In the genomic region with DNA sequence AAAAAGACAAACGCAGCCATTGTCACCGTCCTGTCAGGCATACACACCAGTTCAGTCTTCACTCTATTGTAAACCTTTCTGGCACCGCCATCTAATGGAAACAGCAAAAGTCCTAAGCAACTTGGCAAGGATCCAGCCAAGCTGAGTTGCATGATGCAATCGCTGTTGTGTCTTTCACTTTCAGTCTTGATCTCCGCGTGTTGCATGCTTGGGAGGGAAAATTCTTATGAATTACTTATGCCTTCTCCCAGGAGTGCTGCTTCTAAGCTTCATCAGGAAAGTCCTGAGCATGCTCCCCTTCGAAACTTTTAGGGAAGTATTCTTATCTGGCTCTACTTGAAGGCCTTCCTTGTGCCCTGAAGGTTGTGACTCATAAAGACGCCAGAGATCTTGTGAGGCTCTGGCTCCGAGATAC, we compare ENCODE assay signal across 8 mouse cellular contexts. TPM values are rescaled to one million over a fixed set of nuclear protein-coding genes. Genes with fewer than 3 reads are reported as not detected.
DNase-seq lines count a peak whose midpoint lies in the region; ATAC-seq and TF ChIP-seq lines count a peak whose summit lies in the region.

No protein-coding gene starts in this region.

- no peaks in the 10 kb centered on the region for H3K27me3 ChIP-seq in hindbrain, postnatal 0 days (ENCODE audit: insufficient read depth, low read length)
- H3K27me3 ChIP-seq in hindbrain, embryonic 12.5 days: no peaks in the 10 kb centered on the region
- no peaks in the 10 kb centered on the region for H3K27me3 ChIP-seq in neural tube, embryonic 15.5 days (replicated peaks)

- 56% methylated on average over 9 of the region's 9 CpGs for WGBS in hindbrain, postnatal 0 days
- 79% methylated on average over 9 of the region's 9 CpGs for WGBS in hindbrain, embryonic 12.5 days
- 73% methylated on average over 9 of the region's 9 CpGs for WGBS in neural tube, embryonic 15.5 days

- 0 out of 2 replicates have a peak overlapping the region, but pooled peaks have one; percentile 21 for H3K4me2 ChIP-seq in hindbrain, postnatal 0 days (ENCODE audit: low read depth, low read length)
- no peak overlapping the region for H3K4me2 ChIP-seq in hindbrain, embryonic 12.5 days (replicated peaks)
- no peak overlapping the region for H3K4me2 ChIP-seq in neural tube, embryonic 15.5 days

- no peaks in the 10 kb centered on the region for H3K4me1 ChIP-seq in hindbrain, postnatal 0 days (ENCODE audit: insufficient read depth, low read length)
- H3K4me1 ChIP-seq in hindbrain, embryonic 12.5 days: no peaks in the 10 kb centered on the region
- no peaks in the 10 kb centered on the region for H3K4me1 ChIP-seq in neural tube, embryonic 15.5 days

- TF ChIP-seq CTCF in hindbrain, postnatal 0 days (IDR thresholded peaks at IDR 0.05; ENCODE audit: low read depth): no peak

- peak; percentile 75 for DNase-seq in hindbrain, postnatal 0 days (ENCODE audit: low spot score)
- peak; percentile 32 to 37 for DNase-seq in B cell, adult 2 months
- DNase-seq in adrenal gland, adult 8-10 months: peak; percentile 43
- peak; percentile 37 to 41 for DNase-seq in natural killer cell, adult 2 months (ENCODE audit: low spot score in 2 of 2)
- DNase-seq in cerebellum, adult 18-20 months: no peak

- ATAC-seq in hindbrain, postnatal 0 days: 0 out of 2 replicates have a peak, but pooled peaks have one; percentile 27
- no peak for ATAC-seq in hindbrain, embryonic 12.5 days (ENCODE audit: low FRiP score)
- ATAC-seq in inflammation-experienced regulatory T-cells, adult 6 months: peak; percentile 89
- no peak for ATAC-seq in neural tube, embryonic 15.5 days (ENCODE audit: low FRiP score)

- no peak overlapping the region for H3K9ac ChIP-seq in hindbrain, postnatal 0 days (replicated peaks; ENCODE audit: low read length)
- no peak overlapping the region for H3K9ac ChIP-seq in hindbrain, embryonic 12.5 days
- H3K9ac ChIP-seq in neural tube, embryonic 15.5 days (replicated peaks): no peak overlapping the region

- no peak overlapping the region for H3K27ac ChIP-seq in hindbrain, postnatal 0 days
- H3K27ac ChIP-seq in hindbrain, embryonic 12.5 days: no peak overlapping the region
- H3K27ac ChIP-seq in neural tube, embryonic 15.5 days (replicated peaks): no peak overlapping the region

- H3K9me3 ChIP-seq in hindbrain, postnatal 0 days (ENCODE audit: low read length): no peaks in the 10 kb centered on the region
- no peaks in the 10 kb centered on the region for H3K9me3 ChIP-seq in hindbrain, embryonic 12.5 days (replicated peaks)
- no peaks in the 10 kb centered on the region for H3K9me3 ChIP-seq in neural tube, embryonic 15.5 days (replicated peaks)

- H3K4me3 ChIP-seq in hindbrain, postnatal 0 days (ENCODE audit: low read length): no peak overlapping the region
- no peak overlapping the region for H3K4me3 ChIP-seq in hindbrain, embryonic 12.5 days
- H3K4me3 ChIP-seq in neural tube, embryonic 15.5 days (replicated peaks): no peak overlapping the region

- H3K36me3 ChIP-seq in hindbrain, postnatal 0 days (ENCODE audit: insufficient read depth, low read length): no peaks in the 10 kb centered on the region
- H3K36me3 ChIP-seq in hindbrain, embryonic 12.5 days: no peaks in the 10 kb centered on the region
- H3K36me3 ChIP-seq in neural tube, embryonic 15.5 days: no peaks in the 10 kb centered on the region

RNA-seq across cellular contexts. Expression of a gene that starts 19.4 kb away (rescaled TPM):
- total RNA-seq in hindbrain, postnatal 0 days (2014; rRNA removed): 58.5 and 71.1 TPM in 2 replicates
- polyA plus RNA-seq in hindbrain, postnatal 0 days (2015; fragmentation: Nextera tagmentation; extraction: Ambion mirVana): 35.3 and 42.3 TPM in 2 replicates
- polyA plus RNA-seq in hindbrain, embryonic 12.5 days (2016; fragmentation: Nextera tagmentation; extraction: Ambion mirVana): 15.4 and 17.1 TPM in 2 replicates
- total RNA-seq in adrenal gland, adult 8-10 months (2022): 100 to 1,000 TPM in 2 of 4 experiments, 10 to 100 TPM in 2; 86.6 to 129 (median 106) TPM
- 10 to 100 TPM in 2 of 3 experiments, 1 to 10 TPM in 1; 8.5 to 21.4 (median 11.4) TPM for polyA plus RNA-seq in inflammation-experienced regulatory T-cells, adult 6 months (2017; shearing (Covaris generic))
- polyA plus RNA-seq in neural tube, embryonic 15.5 days (2015; fragmentation: Nextera tagmentation; extraction: Ambion mirVana): 40.0 and 43.3 TPM in 2 replicates

Comparison
In these comparisons a context has a peak if more than half of its experiments do, and no peak if none do; other contexts are left out.
1. ATAC-seq: peak in hindbrain, postnatal 0 days (single experiment) and inflammation-experienced regulatory T-cells, adult 6 months (single experiment); none in hindbrain, embryonic 12.5 days (single experiment) and neural tube, embryonic 15.5 days (single experiment).
2. DNase-seq: peak in hindbrain, postnatal 0 days (single experiment), B cell, adult 2 months (2 of 2), adrenal gland, adult 8-10 months (single experiment) and natural killer cell, adult 2 months (2 of 2); none in cerebellum, adult 18-20 months (0 of 2).